Mouse (Mus musculus) kidney, embryonic 15.5 days (tissue): Measurements from ENCODE around the gene Gpr68. TPM values are rescaled to one million over a fixed set of nuclear protein-coding genes. Genes with fewer than 3 reads are reported as not detected.

ENCODE experiments used
- ATAC-seq: fragments of 200-750 bp; cut with Nextera tagmentation; replicated peaks from 2 replicates; pipeline ENCODE4 v1.8.0; 2017; ENCODE audit warnings: moderate TSS enrichment; ENCODE audit not compliant: low FRiP score
- H3K27ac ChIP-seq: fragments of 300-500 bp; sonication (generic); 2 replicates; pipeline ENCODE4 v1.5.1; 2015; ENCODE audit warnings: mild to moderate bottlenecking, inconsistent platforms
- H3K27me3 ChIP-seq: fragments of 300-500 bp; sonication (generic); 2 replicates; pipeline ENCODE4 v1.6.1; 2015; ENCODE audit warnings: inconsistent platforms
- H3K36me3 ChIP-seq: fragments of 300-500 bp; sonication (generic); 2 replicates; pipeline ENCODE4 v1.6.1; 2015; ENCODE audit warnings: inconsistent platforms
- H3K4me1 ChIP-seq: fragments of 300-500 bp; sonication (generic); 2 replicates; pipeline ENCODE4 v1.6.1; 2015; ENCODE audit warnings: inconsistent platforms
- H3K4me2 ChIP-seq: fragments of 300-500 bp; sonication (generic); 2 replicates; pipeline ENCODE4 v1.6.1; 2015; ENCODE audit warnings: moderate library complexity, mild to moderate bottlenecking, inconsistent platforms
- H3K4me3 ChIP-seq: fragments of 300-500 bp; sonication (generic); replicated peaks from 2 replicates; pipeline ENCODE4 v1.5.1; 2015; ENCODE audit warnings: mild to moderate bottlenecking, inconsistent platforms
- H3K9ac ChIP-seq: fragments of 300-500 bp; sonication (generic); 2 replicates; pipeline ENCODE4 v1.6.1; 2015; ENCODE audit warnings: mild to moderate bottlenecking, inconsistent platforms
- H3K9me3 ChIP-seq: fragments of 300-500 bp; sonication (generic); replicated peaks from 2 replicates; pipeline ENCODE4 v1.6.1; 2016; ENCODE audit warnings: inconsistent platforms
- WGBS: fragments of 180-500 bp; shearing (Covaris S2); methylation state at CpG from one replicate; pipeline ENCODE4 v1.1.7; 2015; ENCODE audit warnings: mixed read lengths; 5-methylcytosine and 5-hydroxymethylcytosine counted together
- polyA plus RNA-seq: library from polyadenylated mRNA; unstranded; fragments of >200 nt; fragmentation: Nextera tagmentation; extraction: Ambion mirVana; gene quantifications from 2 replicates; pipeline ENCODE4 v1.2.1, GENCODE M21; 2015

Gene Gpr68
- polyA plus RNA-seq, 1 experiment from 2014 or later = 0.51 TPM

DNA sequence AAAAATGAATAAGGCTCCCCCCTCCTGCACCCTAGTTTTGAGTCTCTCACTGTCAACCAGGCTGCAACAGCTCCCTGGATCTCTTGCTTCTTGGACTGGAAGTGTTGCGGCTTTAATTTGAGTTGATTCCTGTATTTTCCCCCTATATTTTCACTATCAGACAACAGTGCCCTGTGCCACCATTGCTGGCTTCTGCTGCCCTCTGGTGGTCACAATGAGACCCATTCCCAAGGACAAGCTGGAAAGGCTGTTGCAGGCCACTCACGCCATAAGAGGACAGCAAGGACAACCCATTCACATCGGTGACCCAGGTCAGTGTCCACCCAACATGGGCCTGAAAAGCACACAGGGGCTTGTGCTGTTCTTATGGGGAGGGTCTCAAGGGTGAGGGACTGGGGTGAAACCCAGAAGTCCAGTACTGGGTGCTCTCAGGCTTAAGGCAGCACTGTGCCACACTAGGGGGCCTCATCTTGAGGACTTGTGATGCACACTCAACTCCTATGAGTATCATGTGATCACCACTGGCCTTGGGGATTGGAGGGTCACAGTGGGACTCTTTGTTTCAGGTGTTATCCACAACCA lies 66.7 kb downstream of the Gpr68 start:
- H3K4me1 ChIP-seq = no peaks in the 10 kb centered on the region
- no peak overlapping the region for H3K4me2 ChIP-seq
- ATAC-seq = peak; percentile 63; the same call in 1 of the 2 replicates
- 17% methylated on average over 3 of the region's 3 CpGs for WGBS
- no peaks in the 10 kb centered on the region for H3K27me3 ChIP-seq
- no peak overlapping the region for H3K9ac ChIP-seq
- H3K4me3 ChIP-seq = no peak overlapping the region
- H3K36me3 ChIP-seq = no peaks in the 10 kb centered on the region
- H3K27ac ChIP-seq = no peak overlapping the region
- no peaks in the 10 kb centered on the region for H3K9me3 ChIP-seq

DNA sequence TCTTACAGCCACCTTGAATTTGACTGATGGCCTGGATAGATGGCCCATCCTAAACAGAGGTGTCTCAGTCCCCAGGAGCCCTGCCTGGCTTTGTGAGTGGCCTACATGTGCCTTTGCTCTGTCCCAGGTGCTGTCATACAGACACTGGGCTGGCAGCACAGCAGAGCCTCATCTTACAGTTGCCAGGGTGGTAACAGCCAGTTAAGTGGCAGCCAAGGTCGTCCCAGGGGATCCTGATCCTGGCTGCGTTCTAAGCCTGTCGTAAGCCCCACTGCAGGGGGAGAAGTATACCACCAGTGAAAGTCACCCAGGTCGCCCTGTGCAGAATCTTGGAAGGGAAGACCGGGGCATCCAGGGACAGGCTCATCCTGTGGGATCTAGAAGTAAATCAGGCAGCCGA lies 68.1 kb downstream of the Gpr68 start:
- H3K4me3 ChIP-seq = no peak overlapping the region
- H3K27ac ChIP-seq = no peak overlapping the region
- no peak overlapping the region for H3K9ac ChIP-seq
- H3K27me3 ChIP-seq = no peaks in the 10 kb centered on the region
- no peaks in the 10 kb centered on the region for H3K4me1 ChIP-seq
- H3K36me3 ChIP-seq = no peaks in the 10 kb centered on the region
- no peak overlapping the region for H3K4me2 ChIP-seq
- no peak for ATAC-seq
- H3K9me3 ChIP-seq = no peaks in the 10 kb centered on the region
- 75% methylated on average over 6 of the region's 6 CpGs for WGBS

DNA sequence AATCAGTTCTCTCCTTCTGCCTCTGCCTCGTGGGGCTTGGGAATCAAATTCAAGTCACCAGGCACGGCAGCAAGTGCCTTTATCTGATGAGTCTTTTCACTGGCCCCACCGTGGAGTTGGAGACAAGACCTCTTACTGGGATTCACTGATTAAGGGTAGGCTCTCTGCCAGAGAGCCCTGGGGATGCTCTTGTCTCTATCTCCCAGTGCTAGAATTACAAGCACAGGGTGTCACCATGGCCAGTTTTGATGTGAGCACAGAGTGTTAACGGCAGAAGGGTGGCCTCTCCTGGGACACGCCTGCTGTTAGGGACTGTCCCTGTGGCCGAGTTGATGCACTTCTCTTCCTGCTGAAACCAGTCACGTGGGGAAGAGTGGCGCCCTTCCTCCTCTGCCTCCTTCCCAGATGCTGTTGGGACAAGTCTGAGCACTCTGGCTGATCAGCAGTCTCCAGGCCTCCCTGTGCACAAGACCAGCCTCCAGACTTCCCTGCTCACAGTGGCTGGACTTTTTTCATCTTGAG lies 68.9 kb downstream of the Gpr68 start:
- 40% methylated on average over 8 of the region's 8 CpGs for WGBS
- Histone ChIP-seq H3K36me3 (no peaks in the 10 kb centered on the region), H3K4me3 (no peak overlapping the region), H3K9me3 (no peaks in the 10 kb centered on the region), H3K9ac (no peak overlapping the region), H3K4me2 (no peak overlapping the region), H3K27me3 (no peaks in the 10 kb centered on the region), H3K4me1 (no peaks in the 10 kb centered on the region), H3K27ac (no peak overlapping the region)
- no peak for ATAC-seq

DNA sequence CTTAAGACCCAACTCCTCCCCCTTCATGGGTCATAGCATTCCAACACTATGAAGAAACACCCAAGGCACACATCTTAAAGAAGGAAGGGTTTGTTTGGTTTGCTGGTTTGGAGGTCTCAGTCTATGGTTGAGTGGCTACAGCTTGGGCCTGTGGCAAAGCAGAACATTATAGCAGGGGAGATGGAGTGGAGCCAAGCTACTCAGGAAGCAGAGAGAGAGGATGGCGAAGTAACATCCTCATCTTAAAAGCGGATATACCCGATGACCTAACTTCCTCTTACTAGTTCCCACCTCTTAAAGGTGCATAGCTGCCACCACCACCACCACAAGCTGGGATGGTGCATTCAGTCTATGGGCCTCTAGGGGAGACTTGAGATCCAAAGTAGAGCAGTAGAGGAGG lies 70.8 kb downstream of the Gpr68 start:
- WGBS = 59% methylated on average over 3 of the region's 3 CpGs
- no peak overlapping the region for H3K4me2 ChIP-seq
- no peaks in the 10 kb centered on the region for H3K36me3 ChIP-seq

DNA sequence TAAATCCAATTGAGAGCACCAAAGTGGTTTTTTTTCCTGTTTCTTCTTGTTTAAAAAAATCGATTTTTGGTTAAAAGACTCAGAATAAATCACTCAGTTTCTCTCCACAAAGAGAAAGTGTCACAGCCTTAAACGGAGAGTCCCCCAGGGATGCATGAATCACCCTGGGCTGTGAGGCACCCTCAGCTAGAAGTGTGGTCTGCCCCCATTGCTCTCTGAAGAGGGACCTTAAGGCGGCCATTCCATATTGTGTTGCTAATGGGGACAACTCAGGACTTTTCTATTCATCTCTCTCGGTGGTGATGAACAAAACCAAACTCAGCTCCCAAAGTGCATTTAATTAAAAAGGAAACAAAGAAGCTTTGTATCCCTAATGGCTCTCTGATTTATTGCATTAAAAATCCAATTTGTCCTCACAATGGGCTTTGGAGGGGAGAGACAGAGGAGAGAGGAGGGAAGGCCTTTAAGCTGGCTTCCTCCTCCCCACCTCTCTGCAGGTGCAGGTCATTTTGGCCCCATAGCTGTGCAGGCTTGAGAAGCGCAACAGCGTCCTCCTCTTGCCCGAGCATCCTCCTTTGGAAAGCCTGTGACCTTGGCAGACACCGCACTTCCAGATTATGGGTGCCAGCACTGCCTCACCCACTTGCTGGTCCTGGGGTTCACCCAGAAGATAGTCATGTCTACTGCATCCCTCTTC lies 76.2 kb downstream of the Gpr68 start:
- ATAC-seq = no peak
- Histone ChIP-seq H3K4me3 (no peak overlapping the region), H3K9ac (no peak overlapping the region), H3K27me3 (no peaks in the 10 kb centered on the region), H3K36me3 (no peaks in the 10 kb centered on the region), H3K9me3 (no peaks in the 10 kb centered on the region), H3K4me1 (no peaks in the 10 kb centered on the region), H3K4me2 (no peak overlapping the region), H3K27ac (no peak overlapping the region)
- 49% methylated on average over 8 of the region's 8 CpGs for WGBS

More for the DNA sequence above, 70.8 kb downstream of the Gpr68 start:
- Histone ChIP-seq H3K27ac (no peak overlapping the region), H3K9ac (no peak overlapping the region), H3K9me3 (no peaks in the 10 kb centered on the region), H3K4me1 (no peaks in the 10 kb centered on the region), H3K4me3 (no peak overlapping the region), H3K27me3 (no peaks in the 10 kb centered on the region)
- ATAC-seq = no peak

DNA sequence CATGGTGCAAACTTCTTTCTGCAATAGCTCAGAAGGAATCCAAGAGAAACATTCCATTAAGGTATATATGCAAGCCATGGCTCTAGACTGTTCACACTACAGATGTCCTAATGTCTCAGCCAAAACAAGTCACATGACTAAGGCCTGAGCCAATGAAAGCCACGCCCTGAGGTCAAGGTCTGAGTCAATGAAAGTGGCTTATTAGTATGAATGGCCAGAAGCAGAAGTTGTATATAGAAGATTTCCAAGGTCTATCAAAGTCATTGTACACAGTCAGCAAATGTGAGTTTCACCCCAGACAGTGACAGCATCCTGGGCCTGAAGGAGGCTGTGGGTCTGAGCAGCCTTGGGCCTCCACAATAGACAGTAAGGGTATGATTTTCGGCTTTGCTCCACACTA lies 77.0 kb downstream of the Gpr68 start:
- Histone ChIP-seq H3K4me1 (no peaks in the 10 kb centered on the region), H3K36me3 (no peaks in the 10 kb centered on the region), H3K27ac (no peak overlapping the region), H3K27me3 (no peaks in the 10 kb centered on the region), H3K9ac (no peak overlapping the region), H3K4me3 (no peak overlapping the region), H3K9me3 (no peaks in the 10 kb centered on the region), H3K4me2 (no peak overlapping the region)
- ATAC-seq = no peak
- 78% methylated on average over 2 of the region's 2 CpGs for whole genome bisulfite sequencing

Other genes with a start within 250 kb of the Gpr68 start
- 3.9 and 4.9 TPM in 2 replicates for gene Rps6ka5, start 181.2 kb downstream of the Gpr68 start, polyA plus RNA-seq
- 2.6 and 3.0 TPM in 2 replicates for gene Dglucy, start 129.1 kb downstream of the Gpr68 start, polyA plus RNA-seq
- 12.5 and 12.7 TPM in 2 replicates for gene Ccdc88c, start 120.9 kb upstream of the Gpr68 start, polyA plus RNA-seq
- 43.5 and 44.0 TPM in 2 replicates for gene Ppp4r3a, start 175.5 kb upstream of the Gpr68 start, polyA plus RNA-seq